Mouse (Mus musculus): ENCODE results near the gene Gm45140. TPM values are rescaled to one million over a fixed set of nuclear protein-coding genes. Genes with fewer than 3 reads are reported as not detected.

Gm45140 gene
- polyA plus RNA-seq, 1 experiment from 2014 or later, result 2.3 TPM

DNA sequence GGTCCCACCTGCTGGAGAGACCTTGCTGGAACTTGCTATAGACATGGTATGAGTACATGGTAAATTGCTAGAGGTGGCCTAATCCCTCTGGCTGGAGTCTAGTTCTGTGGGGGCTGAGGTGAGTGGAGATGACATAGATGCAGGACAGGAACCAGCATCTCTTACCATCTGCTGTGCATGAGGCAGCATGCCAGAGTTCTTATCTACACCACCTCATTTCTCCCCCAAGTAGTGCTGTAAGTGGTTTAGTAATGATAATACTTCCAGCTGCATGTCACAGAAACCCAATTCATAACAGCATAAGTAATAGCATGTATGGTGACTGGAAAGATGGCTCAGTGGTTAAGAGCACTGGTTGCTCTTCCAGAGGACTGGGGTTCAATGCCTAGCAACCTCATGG lies 95.1 kb downstream of the Gm45140 start:
- Histone ChIP-seq H3K36me3 (no peaks in the 10 kb centered on the region), H3K27ac (peak overlapping the region; percentile 75; the same call in 1 of the 2 replicates), H3K27me3 (ENCODE audit: insufficient read depth, poor library complexity, severe bottlenecking) (peaks cover 8% of the 10 kb centered on the region; the same call in 1 of the 2 replicates), H3K9me3 (no peaks in the 10 kb centered on the region), H3K4me3 (no peak overlapping the region), H3K4me1 (peaks cover 30% of the 10 kb centered on the region)
- DNase-seq (ENCODE audit: low spot score), result no peak

GRCm38 (mm10) chr6:87739898-87740297 lies 95.7 kb downstream of the Gm45140 start:
- peak overlapping the region; percentile 75 for H3K27ac ChIP-seq
- H3K36me3 ChIP-seq, result no peaks in the 10 kb centered on the region
- H3K4me1 ChIP-seq, result peaks cover 27% of the 10 kb centered on the region
- DNase-seq (ENCODE audit: low spot score), result no peak
- no peaks in the 10 kb centered on the region for H3K9me3 ChIP-seq
- H3K27me3 ChIP-seq (ENCODE audit: insufficient read depth, poor library complexity, severe bottlenecking), result peaks cover 14% of the 10 kb centered on the region; the same call in 1 of the 2 replicates
- H3K4me3 ChIP-seq, result no peak overlapping the region
- WGBS, result 27% methylated on average over 6 of the region's 6 CpGs

Other genes starting within 250 kb of the Gm45140 start
- gene Prokr1, start 245.1 kb downstream of the Gm45140 start, polyA plus RNA-seq (2016; fragmentation: Nextera tagmentation; extraction: Ambion mirVana), result 3.0 and 3.9 TPM in 2 replicates
- 11.6 and 12.3 TPM in 2 replicates for gene Aplf, start 163.6 kb downstream of the Gm45140 start, polyA plus RNA-seq (2016; fragmentation: Nextera tagmentation; extraction: Ambion mirVana)
- 0.21 and 0.25 TPM in 2 replicates for gene Efcc1, start 104.9 kb downstream of the Gm45140 start, polyA plus RNA-seq (2016; fragmentation: Nextera tagmentation; extraction: Ambion mirVana)
- gene Gp9, start 57.7 kb downstream of the Gm45140 start, polyA plus RNA-seq (2016; fragmentation: Nextera tagmentation; extraction: Ambion mirVana), result 4.8 and 6.2 TPM in 2 replicates
- 4.4 and 5.1 TPM in 2 replicates for gene Rab43, start 23.6 kb downstream of the Gm45140 start, polyA plus RNA-seq (2016; fragmentation: Nextera tagmentation; extraction: Ambion mirVana)
- gene Isy1, start 3.0 kb upstream of the Gm45140 start, polyA plus RNA-seq (2016; fragmentation: Nextera tagmentation; extraction: Ambion mirVana), result 31.6 and 44.0 TPM in 2 replicates
- gene Cnbp, start 15.3 kb upstream of the Gm45140 start, polyA plus RNA-seq (2016; fragmentation: Nextera tagmentation; extraction: Ambion mirVana), result 999 and 1,260 TPM in 2 replicates
- gene Copg1, start 52.0 kb upstream of the Gm45140 start, polyA plus RNA-seq (2016; fragmentation: Nextera tagmentation; extraction: Ambion mirVana), result 173 and 179 TPM in 2 replicates
- 34.8 and 44.5 TPM in 2 replicates for gene Hmces, start 78.1 kb upstream of the Gm45140 start, polyA plus RNA-seq (2016; fragmentation: Nextera tagmentation; extraction: Ambion mirVana)
- gene H1fx, start 145.8 kb upstream of the Gm45140 start, polyA plus RNA-seq (2016; fragmentation: Nextera tagmentation; extraction: Ambion mirVana), result 11.1 and 18.7 TPM in 2 replicates
- 217 and 229 TPM in 2 replicates for gene Rab7, start 209.5 kb upstream of the Gm45140 start, polyA plus RNA-seq (2016; fragmentation: Nextera tagmentation; extraction: Ambion mirVana)
- gene Rpn1, start 248.7 kb upstream of the Gm45140 start, polyA plus RNA-seq (2016; fragmentation: Nextera tagmentation; extraction: Ambion mirVana), result 268 and 346 TPM in 2 replicates

All from heart, embryonic 10.5 days (tissue).